Mouse (Mus musculus) embryonic fibroblast, embryonic 13.5 days (primary cell): ENCODE data around the gene Qsox1.

Source experiments
- CTCF ChIP-seq: IDR thresholded peaks from 2 replicates; pipeline ENCODE4 v1.5.1; 2011; ENCODE audit warnings: mild to moderate bottlenecking, control low read depth, low read length, moderate library complexity, borderline replicate concordance; ENCODE audit not compliant: insufficient read depth
- POLR2A ChIP-seq: IDR thresholded peaks from 2 replicates; pipeline ENCODE4 v1.6.1; 2011; ENCODE audit warnings: low read depth, mild to moderate bottlenecking, control low read depth, low read length, moderate library complexity

DNA sequence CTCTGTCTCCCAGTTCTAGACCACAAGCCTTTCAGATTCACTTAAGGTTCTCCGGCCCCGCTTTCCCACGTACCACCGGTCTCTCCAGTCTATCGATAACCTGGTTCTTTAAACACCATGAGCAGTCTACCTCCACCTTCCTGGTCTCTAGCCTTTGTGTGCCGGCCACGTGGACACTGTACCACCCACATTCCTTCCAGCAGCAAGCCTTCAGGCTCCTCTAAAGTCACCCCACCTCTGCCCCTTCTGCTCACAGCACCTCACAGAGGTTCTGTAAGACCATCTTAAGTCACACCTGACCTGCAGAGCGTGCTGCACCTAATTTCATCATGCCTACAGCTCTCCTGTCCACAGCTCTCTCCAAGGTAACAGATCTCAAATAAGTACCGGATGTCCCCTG, 20.9 kb upstream of the Qsox1 start:
- TF ChIP-seq POLR2A (no peak), CTCF (no peak)
